ENCODE assay signal across 18 mouse cellular contexts in the genomic region with DNA sequence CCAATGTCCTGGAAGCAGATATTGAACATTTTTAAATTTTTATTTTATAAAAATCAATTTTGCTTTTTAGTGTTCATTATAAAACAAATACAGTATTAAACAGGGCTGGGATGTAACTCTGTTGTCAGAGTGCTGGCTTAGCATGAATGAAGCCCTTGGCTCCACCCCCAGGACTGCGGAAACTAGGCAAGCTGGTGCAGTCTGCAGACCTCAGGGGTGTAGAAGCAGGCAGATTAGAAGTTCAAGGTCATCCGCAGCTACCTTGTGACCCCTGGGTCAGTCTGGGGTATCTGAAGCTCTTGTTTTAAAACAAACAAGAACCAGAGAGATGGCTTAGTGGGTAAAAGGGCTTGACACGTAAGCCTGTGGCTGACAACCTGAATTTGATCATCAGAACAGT. TPM values are rescaled to one million over a fixed set of nuclear protein-coding genes. Genes with fewer than 3 reads are reported as not detected.
DNase-seq lines count a peak whose midpoint lies in the region; ATAC-seq lines count a peak whose summit lies in the region.
"Had no signal": no experiment of that assay in that cellular context is flagged by ENCODE, and none has a peak within 500 bp of the region (broad histone marks: within the 10 kb centered on the region; RNA-seq: fewer than 3 reads in every experiment).

No protein-coding gene starts in this region.

- peak; percentile 28 for DNase-seq in CD4-positive, CD25-positive, alpha-beta regulatory T cell, adult 2 months (ENCODE audit: low read depth, low spot score)
- DNase-seq in spleen, postnatal 36 days (ENCODE audit: low spot score in 2 of 2): peak; percentile 48 to 58
- DNase-seq in spleen, adult 12 weeks (ENCODE audit: low spot score): no peak
- peak; percentile 51 for DNase-seq in ES-CJ7 (ENCODE audit: low read depth, low spot score)
- peak; percentile 56 for DNase-seq in induced T-regulatory cell, adult 2 months (ENCODE audit: low read depth)
- no peak for DNase-seq in adrenal gland, postnatal 25 days
- DNase-seq: adrenal gland, adult 2 months; adrenal gland, postnatal 36 days; cerebellum, adult 2 months; cerebellum, postnatal 10 days; gastrocnemius, postnatal 10 days; heart, adult 18-20 months had no signal

- no peak overlapping the region for H3K4me2 ChIP-seq in forebrain, embryonic 15.5 days (replicated peaks)
- H3K4me2 ChIP-seq: heart, embryonic 11.5 days; hindbrain, embryonic 14.5 days had no signal

- peaks cover 7% of the 10 kb centered on the region for H3K4me1 ChIP-seq in forebrain, embryonic 15.5 days

- H3K27me3 ChIP-seq in forebrain, embryonic 15.5 days: no peaks in the 10 kb centered on the region
- H3K27me3 ChIP-seq: CH12.LX had no signal

- H3K9ac ChIP-seq in forebrain, embryonic 15.5 days (replicated peaks): no peak overlapping the region
- H3K9ac ChIP-seq: hindbrain, embryonic 14.5 days had no signal

- no peaks in the 10 kb centered on the region for H3K36me3 ChIP-seq in forebrain, embryonic 15.5 days
- H3K36me3 ChIP-seq: hindbrain, embryonic 10.5 days had no signal

- H3K27ac ChIP-seq in forebrain, embryonic 15.5 days (replicated peaks): no peak overlapping the region
- H3K27ac ChIP-seq: hindbrain, embryonic 10.5 days; hindbrain, embryonic 14.5 days had no signal

- 70% methylated on average over 3 of the region's 3 CpGs for WGBS in forebrain, embryonic 15.5 days

- H3K9me3 ChIP-seq in forebrain, embryonic 15.5 days: no peaks in the 10 kb centered on the region
- H3K9me3 ChIP-seq: hindbrain, embryonic 10.5 days had no signal

- ATAC-seq in CD4-positive, CD25-positive, alpha-beta regulatory T cell, adult 4 months: no peak
- no peak for ATAC-seq in forebrain, embryonic 15.5 days (replicated peaks)

- H3K4me3 ChIP-seq in forebrain, embryonic 15.5 days: no peak overlapping the region
- H3K4me3 ChIP-seq: hindbrain, embryonic 10.5 days had no signal

RNA-seq across cellular contexts. Expression of a gene that starts 41.7 kb away (rescaled TPM):
- 1 to 10 TPM; 6.1 to 8.8 TPM for polyA plus RNA-seq in CD4-positive, CD25-positive, alpha-beta regulatory T cell, adult 4 months (2017; shearing (Covaris generic))
- total RNA-seq in adrenal gland, postnatal 25 days (2021): 6.6 and 10.5 TPM in 2 replicates
- polyA plus RNA-seq in forebrain, embryonic 15.5 days (2015; fragmentation: Nextera tagmentation; extraction: Ambion mirVana): 14.5 and 17.3 TPM in 2 replicates

Comparison
In these comparisons a context has a peak if more than half of its experiments do, and no peak if none do; other contexts are left out.
1. DNase-seq: peak in CD4-positive, CD25-positive, alpha-beta regulatory T cell, adult 2 months (single experiment), spleen, postnatal 36 days (2 of 2), ES-CJ7 (single experiment) and induced T-regulatory cell, adult 2 months (single experiment); none in spleen, adult 12 weeks (single experiment) and adrenal gland, postnatal 25 days (single experiment).